Mouse (Mus musculus) layer of hippocampus, adult 18-20 months (tissue): ENCODE measurements around the gene Atp1b3. TPM values are rescaled to one million over a fixed set of nuclear protein-coding genes. Genes with fewer than 3 reads are reported as not detected.
A peak's percentile ranks its signal among the peaks of the same experiment; 100 is the strongest.
"Not testable (repeated sequence)": the region's sequence is repeated elsewhere in the genome, so short reads cannot be mapped to it uniquely, and the experiment has no call there.

ENCODE experiments used
- DNase-seq, 2 experiments: peaks; one replicate each; pipeline ENCODE4 v3.0.0; 2022; ENCODE audit warnings: low spot score in 2 of 2
- long read RNA-seq: library from polyadenylated mRNA; stranded (forward); transcript quantifications from one replicate; pipeline ENCODE4 v2.0.0, GENCODE M21; 2021
- total RNA-seq, 2 experiments: library from RNA; stranded (reverse); gene quantifications; 2 replicates each; pipeline ENCODE4 v1.2.3; 2021

Gene Atp1b3
- 10 to 100 TPM; 82.1 to 83.8 TPM for total RNA-seq
- long read RNA-seq, transcript Atp1b3-201 (7 exons, 1,994 nt): major isoform, 23 of 50 reads
- long read RNA-seq, partial matches to known transcripts: 4 of 50 reads
- long read RNA-seq, other reads (novel, unspliced or antisense): 23 of 50 reads

- DNase-seq: peak; percentile 95 to 98
Measured at GRCm38 (mm10) chr9:96364141-96364838, at the start of gene Atp1b3. Atp1b3 (minus strand) TSS chr9:96364442.

DNA sequence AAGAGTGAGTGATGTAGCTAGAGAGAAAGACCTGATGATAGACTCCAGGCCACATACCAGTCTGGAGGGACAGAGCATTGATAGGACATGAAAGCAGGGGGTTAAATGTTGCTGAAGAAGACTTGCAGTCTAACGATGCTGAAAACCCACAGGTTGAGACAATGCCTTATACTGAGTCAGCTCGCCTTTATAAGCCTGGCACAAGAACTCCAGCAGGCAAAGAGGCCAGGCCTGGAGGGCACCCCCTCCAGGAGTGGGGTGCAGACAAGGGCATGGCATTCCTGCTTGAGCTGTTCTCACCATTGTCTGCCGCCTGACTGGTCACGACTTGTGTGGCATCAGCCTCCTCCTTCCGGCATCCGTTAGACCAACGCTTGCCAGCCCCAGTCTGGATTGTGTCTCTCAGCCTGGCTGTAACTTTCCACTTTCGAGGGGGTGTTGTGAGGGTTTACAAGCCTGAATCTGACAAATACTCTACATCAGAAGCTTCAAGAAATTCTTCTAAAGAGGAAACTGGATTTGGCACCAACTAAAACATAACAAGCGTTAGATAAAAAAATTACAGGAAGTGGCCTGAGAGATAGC, 48.7 kb upstream of the Atp1b3 start:
- DNase-seq: no peak

- no peak for DNase-seq
Measured at GRCm38 (mm10) chr9:96404312-96404711, 40.1 kb upstream of the Atp1b3 start.

DNA sequence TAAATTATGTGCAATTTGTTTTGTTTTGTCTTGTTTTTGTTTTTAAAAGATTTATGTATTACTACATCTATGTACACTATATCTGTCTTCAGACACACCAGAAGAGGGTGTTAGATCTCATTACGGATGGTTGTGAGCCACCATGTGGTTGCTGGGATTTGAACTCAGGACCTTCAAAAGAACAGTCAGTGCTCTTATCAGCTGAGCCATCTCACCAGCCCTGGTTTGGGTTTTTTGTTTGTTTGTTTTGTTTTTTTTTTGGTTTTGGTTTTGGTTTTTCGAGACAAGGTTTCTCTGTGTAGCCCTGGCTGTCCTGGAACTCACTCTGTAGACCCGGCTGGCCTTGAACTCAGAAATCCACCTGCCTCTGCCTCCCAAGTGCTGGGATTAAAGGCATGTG, 35.7 kb upstream of the Atp1b3 start:
- not testable (repeated sequence) for DNase-seq

- DNase-seq: no peak
Measured at GRCm38 (mm10) chr9:96399425-96399878, 35.2 kb upstream of the Atp1b3 start.

GRCm38 (mm10) chr9:96398614-96399013, 34.4 kb upstream of the Atp1b3 start:
- no peak for DNase-seq

DNA sequence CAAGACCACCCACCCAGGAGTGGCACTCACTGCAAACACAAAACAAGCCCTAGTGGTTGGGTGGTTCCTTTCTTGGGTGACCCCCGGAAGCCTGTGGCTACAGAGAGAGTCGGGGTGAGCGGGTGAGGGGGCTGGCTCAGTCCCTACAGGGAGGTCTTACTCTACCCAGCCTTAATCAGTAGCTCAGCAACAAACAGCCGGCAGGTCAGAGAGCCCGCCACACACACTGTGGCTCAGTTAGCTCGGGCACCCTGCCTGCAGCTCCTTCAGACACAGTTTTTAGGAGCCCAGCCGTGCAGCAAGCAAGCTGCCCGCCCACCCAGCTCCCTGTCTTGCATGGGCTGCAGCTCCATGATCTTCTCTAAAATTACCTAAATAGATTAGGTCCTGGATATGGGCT, 33.9 kb upstream of the Atp1b3 start:
- DNase-seq: no peak

DNA sequence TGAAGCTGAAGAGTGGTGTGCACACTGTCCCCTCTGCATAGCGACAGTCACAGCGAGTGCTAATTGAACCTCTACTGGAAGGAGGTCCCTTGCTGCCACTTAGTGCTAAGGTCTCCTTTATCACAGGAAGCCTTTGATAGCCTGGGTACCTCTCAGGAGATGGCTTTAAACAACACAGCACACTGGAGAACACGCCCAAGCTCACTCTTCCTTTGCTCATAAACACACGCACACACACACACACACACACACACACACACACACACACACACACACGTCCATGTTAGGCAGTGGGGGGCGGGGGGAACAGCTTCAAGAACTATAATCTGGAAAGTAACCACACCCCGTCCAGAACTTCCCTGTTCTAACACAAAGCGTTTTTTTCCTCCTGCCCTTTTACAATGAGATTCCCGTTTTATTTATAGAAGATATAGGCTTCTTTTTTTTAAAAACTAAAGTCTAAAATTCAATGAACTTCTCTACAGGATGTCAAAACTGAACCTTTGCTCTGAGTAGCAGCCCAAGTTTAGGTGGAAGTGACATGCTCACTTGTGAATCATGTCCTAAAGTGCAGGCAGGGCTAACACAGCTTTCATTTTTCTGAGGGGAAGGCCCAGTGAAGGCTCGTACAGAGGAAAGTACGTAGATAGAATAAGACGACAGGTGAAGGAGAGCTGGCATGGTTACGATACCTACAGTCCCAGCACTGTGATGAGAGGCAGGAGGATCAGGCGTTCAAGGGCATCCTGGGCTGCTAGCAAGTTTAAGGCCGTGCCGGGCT, 30.9 kb upstream of the Atp1b3 start:
- no peak for DNase-seq

GRCm38 (mm10) chr9:96393731-96394235, 29.5 kb upstream of the Atp1b3 start:
- no peak for DNase-seq

DNA sequence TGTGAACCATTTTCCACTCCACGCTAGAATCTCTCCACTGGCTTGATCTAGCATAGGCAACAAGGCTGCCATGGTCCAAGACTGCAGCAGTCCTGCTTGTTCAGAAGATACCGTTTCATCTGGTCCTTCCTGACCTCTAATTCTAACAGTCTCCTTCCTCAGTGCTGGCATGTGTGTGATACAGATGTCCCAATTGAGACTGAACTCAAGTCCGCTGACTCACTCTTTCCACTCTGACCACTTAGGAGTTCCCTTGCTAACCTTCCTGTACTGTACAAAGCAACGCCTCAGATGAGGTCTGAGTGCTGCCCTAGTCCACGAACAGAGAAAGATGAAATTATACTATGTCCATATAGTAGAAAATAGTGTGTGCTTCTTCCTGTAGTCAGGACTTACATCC, 28.9 kb upstream of the Atp1b3 start:
- DNase-seq: no peak

- DNase-seq: no peak
Measured at GRCm38 (mm10) chr9:96391921-96392320, 27.7 kb upstream of the Atp1b3 start.

DNA sequence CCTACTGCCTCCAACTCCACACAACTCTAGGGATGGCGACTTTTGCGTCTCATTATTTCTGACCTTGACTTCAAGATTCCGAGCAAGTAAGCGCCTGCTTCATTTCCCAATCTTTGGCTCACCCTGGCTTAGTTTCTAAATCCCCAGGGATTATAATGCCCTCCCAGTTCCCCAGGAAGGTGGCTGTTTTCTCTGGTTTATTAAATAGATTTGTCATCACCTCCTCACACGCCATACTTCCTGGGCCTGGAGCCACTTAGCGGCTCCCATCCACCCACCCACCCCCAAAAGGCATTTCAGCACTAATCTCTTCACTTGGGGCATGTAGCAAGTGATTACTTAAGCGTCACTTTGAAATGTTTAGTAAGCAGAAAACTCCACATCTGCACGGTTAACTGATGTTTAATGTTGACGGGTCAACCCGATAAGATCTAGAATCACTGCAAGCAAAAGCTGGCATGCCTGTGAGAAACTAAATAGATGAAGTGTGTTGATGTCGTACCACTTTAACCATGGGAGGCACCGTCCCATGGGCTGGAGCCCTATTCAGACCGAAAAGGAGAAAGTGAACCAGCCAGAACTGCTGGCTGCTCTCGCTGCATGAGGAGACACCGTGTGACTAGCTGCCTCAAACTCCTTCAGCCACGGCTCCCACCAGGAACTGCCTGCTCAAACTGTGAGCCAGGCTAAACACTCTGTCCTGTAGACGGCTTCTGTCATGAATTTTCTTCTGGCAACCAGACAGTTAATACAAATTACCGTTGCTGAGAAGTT, 19.7 kb upstream of the Atp1b3 start:
- DNase-seq: no peak

- no peak for DNase-seq
Measured at GRCm38 (mm10) chr9:96382756-96383155, 18.5 kb upstream of the Atp1b3 start.

DNA sequence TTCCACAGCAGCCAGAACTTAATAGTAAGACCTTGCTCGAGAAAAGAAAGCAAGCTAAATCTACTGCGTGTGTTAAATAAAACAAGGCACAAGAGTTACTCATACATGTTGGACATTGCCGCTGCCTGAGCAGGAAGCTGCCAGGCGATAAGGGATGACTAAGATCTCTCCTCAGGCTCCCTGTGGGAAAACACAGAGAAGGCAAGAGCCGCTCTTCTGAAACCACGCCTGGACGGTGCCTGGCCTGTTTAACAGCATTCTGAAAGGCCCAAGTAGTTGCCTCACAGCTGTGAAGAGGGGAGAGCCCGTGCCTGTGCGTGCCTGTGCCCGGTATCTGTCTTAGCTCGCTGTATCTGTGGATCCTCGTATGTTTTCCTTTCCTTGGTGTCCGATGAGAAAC, 17.2 kb upstream of the Atp1b3 start:
- no peak for DNase-seq

DNA sequence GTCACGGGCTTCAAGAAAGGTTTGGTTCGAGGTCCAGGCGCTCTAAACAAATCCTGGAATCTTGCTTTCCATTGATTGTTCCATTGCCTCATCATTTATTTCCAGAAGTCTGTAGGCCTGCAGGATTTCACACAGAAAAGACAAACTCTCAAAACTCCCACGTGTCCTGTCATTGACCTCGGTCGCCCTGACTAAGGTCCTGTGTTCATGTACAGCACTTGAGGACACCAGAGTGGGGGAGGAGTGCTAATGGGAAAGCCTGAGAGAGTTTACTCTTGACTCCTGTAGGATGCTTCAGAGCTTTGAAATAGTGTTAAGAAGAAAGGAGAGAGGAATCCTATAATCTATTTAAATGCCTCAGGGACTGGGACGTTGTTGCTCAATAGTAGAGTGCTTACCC, 15.3 kb upstream of the Atp1b3 start:
- no peak for DNase-seq

DNA sequence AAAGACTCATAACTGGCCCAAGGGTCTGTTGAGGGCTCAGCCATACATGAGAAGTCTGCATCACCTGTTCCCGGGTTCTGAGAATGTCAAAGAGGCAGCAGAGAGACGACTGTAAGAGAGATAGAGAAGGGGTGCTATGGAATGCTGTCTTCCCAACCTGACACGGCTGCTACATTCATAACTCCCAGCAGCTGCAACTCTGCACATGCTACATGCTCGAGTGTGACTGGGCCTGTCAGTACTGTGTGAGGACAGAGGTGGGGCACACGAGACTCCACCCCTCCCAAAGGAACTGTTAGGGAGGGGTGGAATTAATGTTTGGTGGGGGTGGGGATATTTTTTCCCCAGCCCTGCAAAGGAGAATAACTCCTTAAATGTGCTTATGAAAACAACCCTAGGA, 14.5 kb upstream of the Atp1b3 start:
- no peak for DNase-seq

- DNase-seq: no peak
Measured at GRCm38 (mm10) chr9:96377096-96377495, 12.9 kb upstream of the Atp1b3 start.

- no peak for DNase-seq
Measured at GRCm38 (mm10) chr9:96375819-96376218, 11.6 kb upstream of the Atp1b3 start.

DNA sequence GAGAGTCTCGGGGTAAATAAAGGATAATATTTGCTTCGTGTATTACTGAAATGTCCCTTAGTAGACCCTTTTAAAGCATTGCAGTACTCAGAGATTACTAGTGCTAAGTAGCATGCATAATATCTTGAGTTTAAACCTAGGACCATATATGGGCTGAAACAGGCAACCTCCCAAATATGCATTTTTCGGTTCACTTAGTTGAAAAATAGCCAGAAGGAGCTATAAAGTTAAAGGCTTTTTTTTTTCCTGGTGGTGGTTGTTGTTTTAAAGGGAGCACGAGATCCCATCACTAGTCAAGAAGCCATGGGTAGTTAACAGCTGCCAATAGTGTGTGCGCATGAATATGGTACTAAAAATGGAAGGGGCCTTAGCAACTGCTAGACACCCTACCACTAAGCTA, 6.8 kb upstream of the Atp1b3 start:
- no peak for DNase-seq

- no peak for DNase-seq
Measured at GRCm38 (mm10) chr9:96369654-96370384, 5.6 kb upstream of the Atp1b3 start.
